Mouse (Mus musculus): ENCODE measurements around the gene Actg2. TPM values are rescaled to one million over a fixed set of nuclear protein-coding genes. Genes with fewer than 3 reads are reported as not detected.
A peak's percentile ranks its signal among the peaks of the same experiment; 100 is the strongest.

Gene Actg2
- polyA plus RNA-seq, 2 experiments, result 2.3 to 2.4 TPM

- DNase-seq (ENCODE audit: low read depth in 3 of 3, low spot score in 3 of 3) (no peak), ATAC-seq (ENCODE audit: insufficient read depth) (no peak)
- H3K27me3 ChIP-seq (ENCODE audit: control insufficient read depth, insufficient read depth, low read length), result no peaks in the 10 kb centered on the region
- peaks cover 6 to 13% of the 10 kb centered on the region in 2 experiments for H3K4me1 ChIP-seq (replicated peaks; ENCODE audit: control insufficient read depth in 2 of 2, insufficient read depth in 2 of 2, low read length in 1 of 2)
- H3K4me3 ChIP-seq (ENCODE audit: insufficient read depth in 1 of 2, low read depth in 2 of 2, low read length in 2 of 2), result no peak overlapping the region
- no peaks in the 10 kb centered on the region for H3K36me3 ChIP-seq (replicated peaks; ENCODE audit: control insufficient read depth, insufficient read depth, low read depth)
- WGBS (ENCODE audit: insufficient replicate concordance), result 62% methylated on average over 20 of the region's 20 CpGs
- no peak overlapping the region for H3K27ac ChIP-seq
- H3K4me2 ChIP-seq (ENCODE audit: low read depth), result no peak overlapping the region
- H3K9me3 ChIP-seq (ENCODE audit: control insufficient read depth, low read length), result no peaks in the 10 kb centered on the region
- H3K9ac ChIP-seq (replicated peaks), result no peak overlapping the region
- peak; percentile 33; the same call in 1 of the 2 replicates for TF ChIP-seq CTCF (IDR thresholded peaks at IDR 0.05; ENCODE audit: low read depth)
- no peak for TF ChIP-seq EP300 (IDR thresholded peaks at IDR 0.05; ENCODE audit: low read depth)
Observed at GRCm38 (mm10) chr6:83568901-83569862, 33.1 kb upstream of the Actg2 start.

GRCm38 (mm10) chr6:83555972-83556371 lies 19.9 kb upstream of the Actg2 start:
- Histone ChIP-seq H3K4me3 (ENCODE audit: insufficient read depth in 1 of 2, low read depth in 2 of 2, low read length in 2 of 2) (no peak overlapping the region), H3K27ac (no peak overlapping the region), H3K9me3 (ENCODE audit: control insufficient read depth, low read length) (no peaks in the 10 kb centered on the region), H3K36me3 (replicated peaks; ENCODE audit: control insufficient read depth, insufficient read depth, low read depth) (no peaks in the 10 kb centered on the region), H3K9ac (replicated peaks) (no peak overlapping the region), H3K27me3 (ENCODE audit: control insufficient read depth, insufficient read depth, low read length) (no peaks in the 10 kb centered on the region), H3K4me1 (replicated peaks; ENCODE audit: control insufficient read depth in 2 of 2, insufficient read depth in 2 of 2, low read length in 1 of 2) (no peaks in the 10 kb centered on the region), H3K4me2 (ENCODE audit: low read depth) (no peak overlapping the region)
- 62% methylated on average over 6 of the region's 6 CpGs for WGBS (ENCODE audit: insufficient replicate concordance)
- DNase-seq (ENCODE audit: low read depth in 3 of 3, low spot score in 3 of 3), result no peak
- ATAC-seq (ENCODE audit: insufficient read depth), result no peak
- TF ChIP-seq CTCF (IDR thresholded peaks at IDR 0.05; ENCODE audit: low read depth), result no peak
- no peak for TF ChIP-seq EP300 (IDR thresholded peaks at IDR 0.05; ENCODE audit: low read depth)

- DNase-seq (ENCODE audit: low read depth in 3 of 3, low spot score in 3 of 3), result no peak
- ATAC-seq (ENCODE audit: insufficient read depth), result no peak
- no peak overlapping the region for H3K4me2 ChIP-seq (ENCODE audit: low read depth)
- no peaks in the 10 kb centered on the region for H3K36me3 ChIP-seq (replicated peaks; ENCODE audit: control insufficient read depth, insufficient read depth, low read depth)
- no peak overlapping the region for H3K27ac ChIP-seq
- no peaks in the 10 kb centered on the region for H3K9me3 ChIP-seq (ENCODE audit: control insufficient read depth, low read length)
- TF ChIP-seq EP300 (IDR thresholded peaks at IDR 0.05; ENCODE audit: low read depth), result no peak
- TF ChIP-seq CTCF (IDR thresholded peaks at IDR 0.05; ENCODE audit: low read depth), result no peak
- no peak overlapping the region for H3K4me3 ChIP-seq (ENCODE audit: insufficient read depth in 1 of 2, low read depth in 2 of 2, low read length in 2 of 2)
- no peaks in the 10 kb centered on the region for H3K4me1 ChIP-seq (replicated peaks; ENCODE audit: control insufficient read depth in 2 of 2, insufficient read depth in 2 of 2, low read length in 1 of 2)
- H3K9ac ChIP-seq (replicated peaks), result no peak overlapping the region
- H3K27me3 ChIP-seq (ENCODE audit: control insufficient read depth, insufficient read depth, low read length), result no peaks in the 10 kb centered on the region
- WGBS (ENCODE audit: insufficient replicate concordance), result 67% methylated on average over 5 of the region's 5 CpGs
Observed at GRCm38 (mm10) chr6:83548346-83548745, 12.3 kb upstream of the Actg2 start.

GRCm38 (mm10) chr6:83545778-83546177 lies 9.7 kb upstream of the Actg2 start:
- no peak for ATAC-seq (ENCODE audit: insufficient read depth)
- no peak for DNase-seq (ENCODE audit: low read depth in 3 of 3, low spot score in 3 of 3)
- Histone ChIP-seq H3K4me1 (replicated peaks; ENCODE audit: control insufficient read depth in 2 of 2, insufficient read depth in 2 of 2, low read length in 1 of 2) (no peaks in the 10 kb centered on the region), H3K4me3 (ENCODE audit: insufficient read depth in 1 of 2, low read depth in 2 of 2, low read length in 2 of 2) (no peak overlapping the region), H3K27me3 (ENCODE audit: control insufficient read depth, insufficient read depth, low read length) (no peaks in the 10 kb centered on the region), H3K9me3 (ENCODE audit: control insufficient read depth, low read length) (no peaks in the 10 kb centered on the region), H3K36me3 (replicated peaks; ENCODE audit: control insufficient read depth, insufficient read depth, low read depth) (no peaks in the 10 kb centered on the region), H3K27ac (no peak overlapping the region), H3K9ac (replicated peaks) (no peak overlapping the region), H3K4me2 (ENCODE audit: low read depth) (no peak overlapping the region)
- WGBS (ENCODE audit: insufficient replicate concordance), result 66% methylated on average over 3 of the region's 3 CpGs
- no peak for TF ChIP-seq CTCF (IDR thresholded peaks at IDR 0.05; ENCODE audit: low read depth)

GRCm38 (mm10) chr6:83541756-83542456 lies 5.8 kb upstream of the Actg2 start:
- DNase-seq (ENCODE audit: low read depth in 3 of 3, low spot score in 3 of 3), result no peak
- Histone ChIP-seq H3K9me3 (ENCODE audit: control insufficient read depth, low read length) (no peaks in the 10 kb centered on the region), H3K27me3 (ENCODE audit: control insufficient read depth, insufficient read depth, low read length) (no peaks in the 10 kb centered on the region), H3K9ac (replicated peaks) (no peak overlapping the region), H3K27ac (no peak overlapping the region), H3K4me1 (replicated peaks; ENCODE audit: control insufficient read depth in 2 of 2, insufficient read depth in 2 of 2, low read length in 1 of 2) (no peaks in the 10 kb centered on the region), H3K4me3 (ENCODE audit: insufficient read depth in 1 of 2, low read depth in 2 of 2, low read length in 2 of 2) (no peak overlapping the region), H3K4me2 (ENCODE audit: low read depth) (no peak overlapping the region), H3K36me3 (replicated peaks; ENCODE audit: control insufficient read depth, insufficient read depth, low read depth) (no peaks in the 10 kb centered on the region)
- ATAC-seq (ENCODE audit: insufficient read depth), result no peak
- no peak for TF ChIP-seq EP300 (IDR thresholded peaks at IDR 0.05; ENCODE audit: low read depth)
- no peak for TF ChIP-seq CTCF (IDR thresholded peaks at IDR 0.05; ENCODE audit: low read depth)
- 71% methylated on average over 11 of the region's 11 CpGs for WGBS (ENCODE audit: insufficient replicate concordance)

Data from liver, embryonic 14.5 days (tissue).